Mouse (Mus musculus): ENCODE measurements around the gene Treml1.

Treml1 gene

GRCm38 (mm10) chr17:48410299-48410785, 50.6 kb downstream of the Treml1 start:
- no peak for DNase-seq

GRCm38 (mm10) chr17:48411241-48411640, 51.5 kb downstream of the Treml1 start:
- no peak for DNase-seq

- no peak for DNase-seq
These were observed 56.3 kb downstream of the Treml1 start for GRCm38 (mm10) chr17:48416011-48416410.
